Mouse (Mus musculus): Measurements from ENCODE around the gene P3h3.

DNA sequence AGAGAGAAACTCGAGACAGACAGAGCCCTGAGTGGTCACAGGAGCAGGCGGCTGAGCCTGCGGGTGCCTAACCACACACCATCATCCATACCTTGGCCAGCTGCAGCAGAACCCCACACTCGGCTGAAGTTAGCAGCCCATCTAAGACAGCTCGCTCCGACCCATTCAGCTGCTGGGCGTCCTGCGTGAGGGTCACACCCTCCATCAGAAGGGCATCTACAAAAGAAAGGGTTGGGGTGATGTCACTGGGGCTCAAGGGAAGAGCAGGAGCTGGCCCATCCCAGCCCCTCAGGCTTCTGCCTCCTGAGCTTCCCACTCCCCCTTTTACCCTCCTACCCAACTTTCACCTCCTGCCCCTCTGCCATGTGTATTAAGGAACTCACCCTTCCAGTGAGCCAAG lies 7.0 kb downstream of the P3h3 start:
- TF ChIP-seq CTCF (IDR thresholded peaks at IDR 0.05; ENCODE audit: low read depth, low read length) = no peak
- TF ChIP-seq POLR2A (IDR thresholded peaks at IDR 0.05; ENCODE audit: borderline replicate concordance, low read depth, low read length) = no peak
